Mouse (Mus musculus) CH12.LX (cell line): ENCODE measurements at regions not wholly inside any gene's neighbourhood (a gene's known extent, or its start where the extent isn't known, plus 50 kb on each side); places are given as distances from the start of the nearest gene placed in this dataset.
A peak's percentile ranks its signal among the peaks of the same experiment; 100 is the strongest.
"Not testable (repeated sequence)": the region's sequence is repeated elsewhere in the genome, so short reads cannot be mapped to it uniquely, and the experiment has no call there.

Source experiments
- DNase-seq: peaks from one replicate; pipeline ENCODE4 v3.0.0-alpha.2; 2013; ENCODE audit errors: extremely low read depth
- H3K27ac ChIP-seq: 2 replicates; pipeline ENCODE4 v1.5.1; 2012; ENCODE audit warnings: low read depth, mild to moderate bottlenecking, control low read depth, moderate library complexity; ENCODE audit not compliant: insufficient read depth
- H3K27me3 ChIP-seq: replicated peaks from 2 replicates; pipeline ENCODE3; 2012; ENCODE audit warnings: inconsistent platforms
- H3K36me3 ChIP-seq, 2 experiments: replicated peaks in 1 of 2; 2 replicates each; pipeline versions ENCODE3 to v1.6.1; 2012; ENCODE audit warnings: inconsistent platforms in 1 of 2, low read length in 1 of 2, mild to moderate bottlenecking in 1 of 2, mixed read lengths in 1 of 2, moderate library complexity in 1 of 2; ENCODE audit not compliant: control insufficient read depth in 1 of 2, insufficient read depth in 1 of 2
- H3K4me1 ChIP-seq, 2 experiments: 2 replicates each; pipeline ENCODE4 v1.6.1; 2012; ENCODE audit warnings: inconsistent platforms in 1 of 2, moderate library complexity in 1 of 2; ENCODE audit not compliant: insufficient read depth in 2 of 2, control insufficient read depth in 1 of 2
- H3K4me2 ChIP-seq: 2 replicates; pipeline ENCODE4 v1.6.1; 2012; ENCODE audit warnings: low read depth, mild to moderate bottlenecking, control low read depth; ENCODE audit not compliant: poor library complexity, insufficient read depth, severe bottlenecking
- H3K4me3 ChIP-seq, 3 experiments: fragments of 150-350 bp in 1 of 3; sonication (generic) in 1 of 3; replicated peaks in 1 of 3; 2 replicates each; pipeline versions ENCODE3 to v1.5.1; 2011 to 2012; ENCODE audit warnings: low read depth in 2 of 3, low read length in 2 of 3, mild to moderate bottlenecking in 2 of 3, moderate library complexity in 2 of 3, control low read depth in 1 of 3, improper control_type of control experiment in 1 of 3, inconsistent platforms in 1 of 3, mixed read lengths in 1 of 3; ENCODE audit not compliant: poor library complexity in 1 of 3
- H3K79me2 ChIP-seq: replicated peaks from 2 replicates; pipeline ENCODE4 v1.6.1; 2012; ENCODE audit warnings: mild to moderate bottlenecking, moderate library complexity; ENCODE audit not compliant: control insufficient read depth, poor library complexity, insufficient read depth, severe bottlenecking; ENCODE audit errors: extremely low read depth
- H3K9ac ChIP-seq: 2 replicates; pipeline ENCODE4 v1.6.1; 2012; ENCODE audit warnings: low read depth, mild to moderate bottlenecking, control low read depth, moderate library complexity; ENCODE audit not compliant: insufficient read depth
- H3K9me3 ChIP-seq: replicated peaks from 2 replicates; pipeline ENCODE3; 2012; ENCODE audit warnings: low read length, inconsistent platforms, mixed read lengths
- CTCF ChIP-seq, 2 experiments: IDR thresholded peaks in 1 of 2; conservative IDR thresholded peaks in 1 of 2; 2 replicates each; pipeline ENCODE4 v1.5.1; 2011 to 2012; ENCODE audit warnings: low read depth in 2 of 2, low read length in 2 of 2, improper control_type of control experiment in 1 of 2, inconsistent platforms in 1 of 2, mild to moderate bottlenecking in 1 of 2, moderate library complexity in 1 of 2
- dilution Hi-C: fragments of 300-500 bp; cut with MboI; formaldehyde crosslinking; loops from 2 replicates; pipeline ENCODE4 v1.14.3; 2020; ENCODE audit warnings: low sequenced_read_pairs; ENCODE audit not compliant: extremely low pct_unique_long_range_greater_than_20kb, extremely low pct_ligation_motif_present
- in situ Hi-C: fragments of 300-500 bp; cut with MboI; formaldehyde crosslinking; loops from 3 replicates; pipeline ENCODE4 v1.14.3; 2019; ENCODE audit warnings: low sequenced_read_pairs, low pct_ligation_motif_present, low pct_unique_long_range_greater_than_20kb, mixed read lengths

- H3K36me3 ChIP-seq, H3K9me3 ChIP-seq, H3K4me1 ChIP-seq, H3K27ac ChIP-seq, DNase-seq, H3K4me2 ChIP-seq, H3K79me2 ChIP-seq, in situ Hi-C loops, dilution Hi-C loops, H3K9ac ChIP-seq, H3K27me3 ChIP-seq, H3K4me3 ChIP-seq: not testable (repeated sequence)
- peak in 1 of 2 experiments; percentile 21; a peak in 2 of 4 replicates for TF ChIP-seq CTCF (conservative IDR thresholded peaks at IDR 0.05 in 1 of 2, IDR thresholded peaks at IDR 0.05 in 1 of 2; ENCODE audit: low read depth in 2 of 2, low read length in 2 of 2)
These were observed 186.6 kb downstream of the BC048507 start for GRCm38 (mm10) chr13:68049731-68050130.

GRCm38 (mm10) chr13:68093311-68093710, 230.2 kb downstream of the BC048507 start:
- H3K4me1 ChIP-seq, in situ Hi-C loops, H3K36me3 ChIP-seq, H3K27ac ChIP-seq, DNase-seq, H3K4me2 ChIP-seq, H3K79me2 ChIP-seq, dilution Hi-C loops, H3K9me3 ChIP-seq, H3K27me3 ChIP-seq, H3K9ac ChIP-seq, H3K4me3 ChIP-seq: not testable (repeated sequence)

- DNase-seq, H3K27me3 ChIP-seq, dilution Hi-C loops, H3K9ac ChIP-seq, H3K4me1 ChIP-seq, H3K9me3 ChIP-seq, H3K79me2 ChIP-seq, in situ Hi-C loops, H3K4me3 ChIP-seq, H3K4me2 ChIP-seq, H3K27ac ChIP-seq, H3K36me3 ChIP-seq: not testable (repeated sequence)
These were observed 253.7 kb downstream of the BC048507 start for GRCm38 (mm10) chr13:68116786-68117185.
